Mouse (Mus musculus): ENCODE measurements around the gene Slfn4. TPM values are rescaled to one million over a fixed set of nuclear protein-coding genes. Genes with fewer than 3 reads are reported as not detected.

The Slfn4 gene
- total and polyA plus RNA-seq, 2 experiments from 2014 or later: not detected

GRCm38 (mm10) chr11:83238389-83238788 is 63.4 kb downstream of the Slfn4 start:
- H3K9ac ChIP-seq (replicated peaks; ENCODE audit: low read length, poor library complexity, severe bottlenecking): no peak overlapping the region
- H3K27me3 ChIP-seq (ENCODE audit: insufficient read depth, low read length): no peaks in the 10 kb centered on the region
- no peak overlapping the region for H3K4me2 ChIP-seq (ENCODE audit: low read depth, low read length, poor library complexity, severe bottlenecking)
- H3K9me3 ChIP-seq (ENCODE audit: low read length): no peaks in the 10 kb centered on the region
- H3K4me1 ChIP-seq (ENCODE audit: insufficient read depth, low read length): no peaks in the 10 kb centered on the region
- no peak overlapping the region for H3K4me3 ChIP-seq (ENCODE audit: low read depth, low read length)
- no peak for TF ChIP-seq CTCF (IDR thresholded peaks at IDR 0.05)
- DNase-seq (ENCODE audit: low spot score) (no peak), ATAC-seq (ENCODE audit: low FRiP score) (no peak)
- 87% methylated on average over 2 of the region's 2 CpGs for WGBS
- no peaks in the 10 kb centered on the region for H3K36me3 ChIP-seq (ENCODE audit: insufficient read depth, low read length)
- no peak overlapping the region for H3K27ac ChIP-seq (ENCODE audit: low read depth, low read length)

GRCm38 (mm10) chr11:83239811-83240210 is 64.8 kb downstream of the Slfn4 start:
- no peak overlapping the region for H3K27ac ChIP-seq (ENCODE audit: low read depth, low read length)

More at GRCm38 (mm10) chr11:83239811-83240210, 64.8 kb downstream of the Slfn4 start:
- no peak overlapping the region for H3K4me3 ChIP-seq (ENCODE audit: low read depth, low read length)
- 22% methylated on average over 2 of the region's 2 CpGs for WGBS
- no peaks in the 10 kb centered on the region for H3K9me3 ChIP-seq (ENCODE audit: low read length)
- DNase-seq (ENCODE audit: low spot score) (no peak), ATAC-seq (ENCODE audit: low FRiP score) (no peak)
- no peaks in the 10 kb centered on the region for H3K4me1 ChIP-seq (ENCODE audit: insufficient read depth, low read length)
- H3K4me2 ChIP-seq (ENCODE audit: low read depth, low read length, poor library complexity, severe bottlenecking): no peak overlapping the region
- no peaks in the 10 kb centered on the region for H3K36me3 ChIP-seq (ENCODE audit: insufficient read depth, low read length)
- H3K9ac ChIP-seq (replicated peaks; ENCODE audit: low read length, poor library complexity, severe bottlenecking): no peak overlapping the region
- no peak for TF ChIP-seq CTCF (IDR thresholded peaks at IDR 0.05)
- no peaks in the 10 kb centered on the region for H3K27me3 ChIP-seq (ENCODE audit: insufficient read depth, low read length)

Other genes starting within 250 kb of the Slfn4 start
- 3.9 and 4.0 TPM in 2 replicates for gene Slfn5, start 223.8 kb upstream of the Slfn4 start, total RNA-seq (2014; rRNA removed)
- gene Slfn5, start 223.8 kb upstream of the Slfn4 start, polyA plus RNA-seq (2015; fragmentation: Nextera tagmentation; extraction: Ambion mirVana): 2.0 and 2.5 TPM in 2 replicates
- gene Slfn9, start 183.4 kb upstream of the Slfn4 start, total RNA-seq (2014; rRNA removed): 0.99 and 1.6 TPM in 2 replicates
- gene Slfn9, start 183.4 kb upstream of the Slfn4 start, polyA plus RNA-seq (2015; fragmentation: Nextera tagmentation; extraction: Ambion mirVana): 0.52 and 0.53 TPM in 2 replicates
- gene Slfn8, start 154.4 kb upstream of the Slfn4 start, total RNA-seq (2014; rRNA removed): 0.16 and 0.52 TPM in 2 replicates
- gene Slfn8, start 154.4 kb upstream of the Slfn4 start, polyA plus RNA-seq (2015; fragmentation: Nextera tagmentation; extraction: Ambion mirVana): 0.12 and 0.15 TPM in 2 replicates
- 1.7 and 1.9 TPM in 2 replicates for gene Slfn2, start 110.1 kb upstream of the Slfn4 start, total RNA-seq (2014; rRNA removed)
- gene Slfn2, start 110.1 kb upstream of the Slfn4 start, polyA plus RNA-seq (2015; fragmentation: Nextera tagmentation; extraction: Ambion mirVana): 1.4 and 1.8 TPM in 2 replicates
- gene Slfn1, start 58.3 kb upstream of the Slfn4 start, total RNA-seq (2014; rRNA removed): not detected in 2 replicates
- 0.11 TPM in 1 of 2 replicates, not detected in the other for gene Slfn1, start 58.3 kb upstream of the Slfn4 start, polyA plus RNA-seq (2015; fragmentation: Nextera tagmentation; extraction: Ambion mirVana)
- gene Slfn3, start 16.1 kb downstream of the Slfn4 start, total RNA-seq (2014; rRNA removed): 0.19 and 0.22 TPM in 2 replicates
- gene Slfn3, start 16.1 kb downstream of the Slfn4 start, polyA plus RNA-seq (2015; fragmentation: Nextera tagmentation; extraction: Ambion mirVana): 0.12 and 0.21 TPM in 2 replicates
- not detected in 2 replicates for gene Slfn14, start 111.5 kb downstream of the Slfn4 start, total RNA-seq (2014; rRNA removed)
- not detected in 2 replicates for gene Slfn14, start 111.5 kb downstream of the Slfn4 start, polyA plus RNA-seq (2015; fragmentation: Nextera tagmentation; extraction: Ambion mirVana)
- gene Ap2b1, start 123.8 kb downstream of the Slfn4 start, total RNA-seq (2014; rRNA removed): 232 and 258 TPM in 2 replicates
- 107 and 110 TPM in 2 replicates for gene Ap2b1, start 123.8 kb downstream of the Slfn4 start, polyA plus RNA-seq (2015; fragmentation: Nextera tagmentation; extraction: Ambion mirVana)
- 9.5 and 10.1 TPM in 2 replicates for gene Pex12, start 127.4 kb downstream of the Slfn4 start, total RNA-seq (2014; rRNA removed)
- gene Pex12, start 127.4 kb downstream of the Slfn4 start, polyA plus RNA-seq (2015; fragmentation: Nextera tagmentation; extraction: Ambion mirVana): 10.4 and 11.8 TPM in 2 replicates
- gene Rasl10b, start 234.0 kb downstream of the Slfn4 start, total RNA-seq (2014; rRNA removed): 110 and 126 TPM in 2 replicates
- gene Rasl10b, start 234.0 kb downstream of the Slfn4 start, polyA plus RNA-seq (2015; fragmentation: Nextera tagmentation; extraction: Ambion mirVana): 43.9 and 44.3 TPM in 2 replicates

Data from midbrain, postnatal 0 days (tissue).